Mouse (Mus musculus): ENCODE results near the gene Zfp65.

The Zfp65 gene

GRCm38 (mm10) chr13:67728641-67729318 lies at the start of gene Zfp65:
Zfp65 (minus strand) TSS chr13:67729173.
- in situ Hi-C loops (cut with MboI; ENCODE audit: unreplicated experiment in 2 of 2): loop anchor here (5.0 to 25.0 kb wide), 5 partner anchors 46 to 1884 kb away; partner anchors contain the start of genes 1700001L19Rik (in 1 of the 2), Fastkd3 (in 1 of the 2), Mtrr (in 1 of the 2) and Srd5a1 (in 1 of the 2)

GRCm38 (mm10) chr13:67763031-67763768 lies 34.2 kb upstream of the Zfp65 start:
- in situ Hi-C loops (cut with MboI; ENCODE audit: unreplicated experiment in 2 of 2): no loop called here

GRCm38 (mm10) chr13:67759966-67760365 lies 31.0 kb upstream of the Zfp65 start:
- in situ Hi-C loops (cut with MboI; ENCODE audit: unreplicated experiment in 2 of 2): loop anchor here in 1 of 2 experiments (10.0 kb wide), 1 partner anchor 55 kb away; the partner anchor contains the start of gene Zfp273

GRCm38 (mm10) chr13:67755761-67756160 lies 26.8 kb upstream of the Zfp65 start:
- in situ Hi-C loops (cut with MboI; ENCODE audit: unreplicated experiment in 2 of 2): loop anchor here in 1 of 2 experiments (10.0 kb wide), 1 partner anchor 59 kb away; the partner anchor contains the start of gene Zfp273

GRCm38 (mm10) chr13:67754333-67755306 lies 25.6 kb upstream of the Zfp65 start, which contains the start of gene Zfp85:
Zfp85 (minus strand) TSS chr13:67755228.
- in situ Hi-C loops (cut with MboI; ENCODE audit: unreplicated experiment in 2 of 2): loop anchor here in 1 of 2 experiments (10.0 kb wide), 1 partner anchor 60 kb away; the partner anchor contains the start of gene Zfp273

GRCm38 (mm10) chr13:67743896-67744295 lies 14.9 kb upstream of the Zfp65 start:
- in situ Hi-C loops (cut with MboI; ENCODE audit: unreplicated experiment in 2 of 2): loop anchor here in 1 of 2 experiments (25.0 kb wide), 2 partner anchors 843 to 1868 kb away; partner anchors contain the start of genes 1700001L19Rik, Fastkd3, Mtrr and Srd5a1

GRCm38 (mm10) chr13:67742941-67743340 lies 14.0 kb upstream of the Zfp65 start:
- in situ Hi-C loops (cut with MboI; ENCODE audit: unreplicated experiment in 2 of 2): loop anchor here in 1 of 2 experiments (25.0 kb wide), 2 partner anchors 844 to 1869 kb away; partner anchors contain the start of genes 1700001L19Rik, Fastkd3, Mtrr and Srd5a1

- in situ Hi-C loops (cut with MboI; ENCODE audit: unreplicated experiment in 2 of 2): loop anchor here in 1 of 2 experiments (25.0 kb wide), 2 partner anchors 853 to 1878 kb away; partner anchors contain the start of genes 1700001L19Rik, Fastkd3, Mtrr and Srd5a1
Measured at GRCm38 (mm10) chr13:67734391-67734790, 5.4 kb upstream of the Zfp65 start.

GRCm38 (mm10) chr13:67729441-67729840 lies 468 bp upstream of the Zfp65 start:
- in situ Hi-C loops (cut with MboI; ENCODE audit: unreplicated experiment in 2 of 2): loop anchor here (5.0 to 25.0 kb wide), 5 partner anchors 47 to 1883 kb away; partner anchors contain the start of genes 1700001L19Rik (in 1 of the 2), Fastkd3 (in 1 of the 2), Mtrr (in 1 of the 2) and Srd5a1 (in 1 of the 2)

GRCm38 (mm10) chr13:67728106-67728505 lies 867 bp downstream of the Zfp65 start:
- in situ Hi-C loops (cut with MboI; ENCODE audit: unreplicated experiment in 2 of 2): loop anchor here (5.0 to 25.0 kb wide), 5 partner anchors 46 to 1884 kb away; partner anchors contain the start of genes 1700001L19Rik (in 1 of the 2), Fastkd3 (in 1 of the 2), Mtrr (in 1 of the 2) and Srd5a1 (in 1 of the 2)

GRCm38 (mm10) chr13:67725331-67725730 lies 3.6 kb downstream of the Zfp65 start:
- in situ Hi-C loops (cut with MboI; ENCODE audit: unreplicated experiment in 2 of 2): loop anchor here (5.0 to 25.0 kb wide), 5 partner anchors 43 to 1887 kb away; partner anchors contain the start of genes 1700001L19Rik (in 1 of the 2), Fastkd3 (in 1 of the 2), Mtrr (in 1 of the 2) and Srd5a1 (in 1 of the 2)

GRCm38 (mm10) chr13:67723848-67724479 lies 5.0 kb downstream of the Zfp65 start:
- in situ Hi-C loops (cut with MboI; ENCODE audit: unreplicated experiment in 2 of 2): loop anchor here (5.0 to 25.0 kb wide), 2 partner anchors 87 to 612 kb away; partner anchors contain the start of genes Gm49345 (in 2 of the 2), Zfp729a (in 2 of the 2), Gm28557 (in 1 of the 2) and Rslcan18 (in 1 of the 2)

GRCm38 (mm10) chr13:67686971-67687370 lies 42.0 kb downstream of the Zfp65 start, which contains the start of gene Zfp738:
Zfp738 (minus strand) TSS chr13:67687071.
- in situ Hi-C loops (cut with MboI; ENCODE audit: unreplicated experiment in 2 of 2): loop anchor here in 1 of 2 experiments (10.0 kb wide), 1 partner anchor 52 kb away; the partner anchor contains the start of genes Gm49345 and Zfp729a

- in situ Hi-C loops (cut with MboI; ENCODE audit: unreplicated experiment in 2 of 2): loop anchor here (5.0 to 10.0 kb wide), 2 partner anchors 43 to 49 kb away; partner anchors contain the start of genes Zfp65 (in 2 of the 2), Gm49345 (in 1 of the 2) and Zfp729a (in 1 of the 2)
Measured at GRCm38 (mm10) chr13:67683841-67684240, 45.1 kb downstream of the Zfp65 start.

- in situ Hi-C loops (cut with MboI; ENCODE audit: unreplicated experiment in 2 of 2): loop anchor here (5.0 to 10.0 kb wide), 2 partner anchors 44 to 48 kb away; partner anchors contain the start of genes Zfp65 (in 2 of the 2), Gm49345 (in 1 of the 2) and Zfp729a (in 1 of the 2)
Measured at GRCm38 (mm10) chr13:67682959-67683735, 45.8 kb downstream of the Zfp65 start.

GRCm38 (mm10) chr13:67674902-67675301 lies 54.1 kb downstream of the Zfp65 start:
- in situ Hi-C loops (cut with MboI; ENCODE audit: unreplicated experiment in 2 of 2): loop anchor here in 1 of 2 experiments (5.0 kb wide), 1 partner anchor 48 kb away; no protein-coding TSS in a partner anchor
